Mouse (Mus musculus) kidney, adult 11 months (tissue): ENCODE results near the gene Btnl9.
"Not testable (repeated sequence)": the region's sequence is repeated elsewhere in the genome, so short reads cannot be mapped to it uniquely, and the experiment has no call there.

Experiments used
- DNase-seq: peaks from one replicate; pipeline ENCODE4 v3.0.0; 2022

Btnl9 gene

DNA sequence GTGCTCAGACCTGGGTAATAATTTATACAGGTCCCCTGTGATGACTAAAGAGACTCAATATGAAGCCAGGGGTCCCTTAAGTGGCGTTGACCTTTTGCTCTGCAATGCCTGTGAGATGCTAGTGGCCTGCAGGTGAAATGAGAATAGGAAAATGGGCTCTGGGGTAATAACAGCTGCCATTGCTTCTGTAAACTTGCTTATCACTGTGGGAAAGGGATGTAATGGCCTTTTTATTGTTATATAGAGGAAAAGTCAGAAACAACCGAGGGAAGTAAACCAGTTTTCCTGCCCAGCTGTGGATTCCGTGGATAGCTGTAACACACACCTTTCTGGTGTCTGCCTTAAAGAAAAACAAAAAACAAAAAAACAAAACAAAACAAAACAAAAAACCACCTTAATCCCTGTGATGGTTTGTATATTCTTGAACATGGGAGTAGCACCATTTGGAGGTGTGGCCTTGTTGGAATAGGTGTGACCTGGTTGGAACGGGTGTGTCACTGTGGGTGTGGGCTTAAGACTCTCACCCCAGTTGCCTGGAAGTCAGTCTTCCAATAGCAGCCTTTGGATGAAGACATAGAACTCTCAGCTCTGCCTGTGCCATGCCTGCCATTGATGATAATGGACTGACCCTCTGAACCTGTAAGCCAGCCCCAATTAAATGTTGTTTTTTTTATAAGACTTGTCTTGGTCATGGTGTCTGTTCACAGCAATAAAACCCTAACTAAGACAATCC is 10.7 kb downstream of the Btnl9 start:
- not testable (repeated sequence) for DNase-seq

DNA sequence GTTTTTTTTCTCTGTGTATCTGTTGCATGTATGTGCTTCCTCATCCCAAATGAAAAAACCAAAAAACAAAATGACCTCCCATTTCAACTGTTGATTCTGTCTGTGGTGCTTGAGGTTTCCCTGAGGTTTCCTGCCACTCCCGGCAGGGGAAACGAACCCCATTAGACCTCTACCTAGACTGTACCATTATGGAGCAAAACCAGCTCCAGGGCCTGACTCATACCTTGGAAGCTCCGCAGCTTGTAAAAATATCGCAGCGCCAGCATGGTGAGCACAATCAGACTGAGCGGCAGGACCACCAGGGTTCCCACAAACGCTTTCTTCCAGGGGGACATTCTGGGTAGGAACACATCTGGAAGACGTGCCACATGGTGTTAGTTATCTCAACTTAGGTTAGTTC is 11.6 kb downstream of the Btnl9 start:
- no peak for DNase-seq

DNA sequence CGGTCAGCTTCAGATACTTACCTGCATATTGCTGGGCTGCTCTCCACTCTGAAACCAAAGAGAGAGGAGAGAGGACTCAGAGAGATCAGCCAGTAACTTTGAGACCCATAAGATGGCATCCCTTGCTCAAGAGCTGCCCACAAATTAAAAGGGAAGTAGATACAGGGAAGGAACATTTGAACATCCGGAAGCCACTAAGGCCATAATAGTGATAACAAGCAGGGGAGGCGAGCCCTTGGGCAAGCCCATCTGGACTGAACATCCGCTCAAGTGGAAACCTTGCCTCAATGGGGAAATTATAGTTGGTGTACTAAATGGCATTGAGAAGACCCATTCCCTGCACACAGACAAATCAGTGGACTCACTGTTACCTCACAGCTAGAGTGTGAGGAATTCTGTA is 16.4 kb downstream of the Btnl9 start:
- DNase-seq, result no peak

DNA sequence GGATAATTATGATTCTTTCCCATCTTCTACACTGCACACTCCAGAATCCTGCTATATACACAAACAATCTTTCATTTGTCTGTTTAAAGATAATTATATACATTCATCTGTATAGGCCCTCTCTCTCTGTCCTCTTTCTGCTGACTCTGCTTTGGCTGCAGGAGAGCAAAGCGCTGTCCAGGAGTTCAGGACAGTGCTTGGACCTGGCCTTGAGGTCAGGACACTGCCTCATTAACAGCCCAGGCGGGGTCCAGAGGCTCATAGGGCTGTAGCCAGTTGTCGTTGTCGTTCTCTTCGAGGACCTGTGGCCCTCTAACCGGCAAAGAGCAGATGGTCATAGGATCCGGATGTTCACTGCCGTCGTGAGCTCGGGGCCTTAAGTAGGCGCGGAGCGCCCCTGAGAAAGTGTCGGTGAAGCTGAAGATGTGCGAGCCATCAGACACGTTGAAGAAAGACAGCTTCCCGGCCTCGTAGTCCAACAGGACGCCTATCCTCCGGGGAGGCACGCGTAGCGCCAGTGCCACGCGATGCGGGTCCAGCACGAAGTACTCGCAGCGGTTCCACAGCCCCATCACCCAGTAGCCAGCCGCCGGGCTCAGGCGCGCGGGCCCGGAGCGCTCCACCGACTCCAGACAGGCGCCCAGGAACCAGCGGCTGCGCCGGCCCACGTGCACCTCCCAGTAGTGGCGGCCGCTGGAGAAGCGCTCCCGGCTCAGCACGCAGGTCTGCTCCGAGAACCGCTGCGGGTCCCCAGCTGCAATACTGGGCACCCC is 17.9 kb downstream of the Btnl9 start:
- no peak for DNase-seq

DNA sequence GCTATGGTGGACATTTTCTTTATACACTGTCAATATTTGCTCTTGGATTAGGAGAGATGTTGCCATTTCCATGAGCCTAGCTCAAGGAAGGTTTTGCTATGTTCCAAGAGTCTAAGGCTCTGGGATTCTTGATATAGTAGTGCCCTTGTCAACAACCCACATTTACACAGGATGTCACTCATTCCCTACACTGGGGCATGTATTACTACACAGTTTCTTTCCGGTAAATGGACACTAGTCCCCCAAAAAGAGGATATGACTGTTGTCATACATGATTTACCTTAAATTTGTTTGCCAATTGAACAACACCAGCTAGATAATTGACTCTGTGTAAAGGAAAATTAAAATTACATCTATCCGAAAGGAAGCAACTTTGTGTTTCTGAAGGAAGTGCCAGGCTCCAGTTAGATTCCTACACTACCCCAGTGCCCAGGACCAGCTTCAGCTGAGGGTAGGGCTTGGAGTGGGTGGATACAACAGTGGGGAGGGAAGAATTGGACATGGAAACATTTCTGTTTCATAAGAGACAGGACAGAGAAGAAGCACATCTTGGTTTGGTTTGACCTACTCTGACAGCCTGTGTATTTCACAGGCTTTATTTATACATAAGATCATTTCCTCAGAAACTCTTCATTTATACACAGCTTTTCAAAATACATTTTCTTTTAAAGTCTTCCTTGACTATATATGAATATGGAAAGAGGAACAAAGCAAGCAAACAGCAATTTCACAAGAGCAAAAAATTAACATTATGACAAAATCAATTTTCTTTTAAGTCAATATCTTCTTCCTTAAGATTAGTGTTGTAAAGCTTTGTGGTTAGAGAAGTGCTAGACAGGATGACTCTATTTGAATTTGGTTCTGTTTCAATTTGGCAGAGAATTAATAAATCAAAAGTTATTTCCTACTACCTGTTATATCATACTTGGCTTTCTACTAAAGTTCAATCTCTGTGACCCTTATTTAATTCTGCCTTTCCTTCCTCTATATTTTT is 29.8 kb downstream of the Btnl9 start:
- no peak for DNase-seq

DNA sequence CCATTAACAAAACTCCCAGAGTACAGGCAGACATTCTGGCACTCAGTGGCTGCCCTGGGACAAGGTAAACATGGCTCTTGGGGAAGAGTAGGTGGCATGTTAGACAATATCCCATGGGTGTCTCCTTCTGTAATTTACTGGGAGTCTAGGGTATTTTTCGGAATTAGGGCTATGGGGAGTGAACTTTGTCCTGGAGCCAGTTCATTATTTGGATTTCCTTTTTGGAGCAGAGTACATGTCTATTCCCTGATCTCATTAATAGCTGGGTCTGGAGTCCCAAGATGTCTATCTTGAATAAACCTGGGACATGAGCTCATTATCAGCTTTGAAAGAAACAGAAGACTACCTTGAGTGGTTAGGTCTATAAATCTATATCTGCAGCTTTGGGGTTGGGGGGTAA is 32.9 kb downstream of the Btnl9 start, which contains the start of gene Olfr1394:
Olfr1394 (plus strand) TSS at position 301 of the 400 bp plus-strand sequence.
- DNase-seq, result no peak

DNA sequence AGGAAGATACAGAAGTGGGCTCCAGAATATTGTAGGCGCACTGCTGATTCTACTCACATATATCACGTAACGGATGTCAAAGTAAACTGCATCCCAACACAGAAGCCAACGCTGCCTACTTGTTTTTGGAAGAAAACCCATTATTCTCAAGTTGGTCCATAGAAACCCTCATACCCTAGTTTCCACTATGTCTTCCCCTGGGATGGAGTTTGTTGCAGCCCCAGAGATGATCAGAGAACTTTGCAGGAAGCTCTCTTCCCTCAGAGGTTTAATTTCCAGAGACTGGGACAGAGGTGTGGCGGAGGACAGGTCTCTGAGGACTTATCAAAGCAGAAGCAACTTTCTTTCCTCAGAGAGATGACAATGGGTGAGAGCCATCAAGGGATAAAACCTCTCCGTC is 45.0 kb downstream of the Btnl9 start, which contains the start of gene Olfr1395:
Olfr1395 (plus strand) TSS at position 301 of the 400 bp plus-strand sequence.
- no peak for DNase-seq

DNA sequence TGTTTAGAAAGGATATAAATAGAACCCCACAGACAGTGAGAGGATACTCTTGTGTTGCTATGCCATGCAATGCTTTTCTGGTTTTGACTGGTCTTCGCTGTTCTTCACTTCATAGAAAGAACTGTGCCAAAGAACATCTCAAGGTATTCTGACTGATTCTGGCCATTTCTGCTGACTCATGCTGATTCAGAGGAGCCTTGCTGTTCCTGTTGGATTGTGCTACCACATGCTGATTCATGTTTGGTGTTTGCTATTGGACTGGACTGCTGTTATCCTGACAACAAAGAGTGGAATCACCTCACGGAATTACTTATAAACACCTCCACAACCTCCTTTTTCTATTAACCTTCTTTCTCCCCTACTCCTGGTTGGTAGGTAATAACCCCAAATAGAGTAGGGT is 62.8 kb downstream of the Btnl9 start:
- DNase-seq, result no peak

DNA sequence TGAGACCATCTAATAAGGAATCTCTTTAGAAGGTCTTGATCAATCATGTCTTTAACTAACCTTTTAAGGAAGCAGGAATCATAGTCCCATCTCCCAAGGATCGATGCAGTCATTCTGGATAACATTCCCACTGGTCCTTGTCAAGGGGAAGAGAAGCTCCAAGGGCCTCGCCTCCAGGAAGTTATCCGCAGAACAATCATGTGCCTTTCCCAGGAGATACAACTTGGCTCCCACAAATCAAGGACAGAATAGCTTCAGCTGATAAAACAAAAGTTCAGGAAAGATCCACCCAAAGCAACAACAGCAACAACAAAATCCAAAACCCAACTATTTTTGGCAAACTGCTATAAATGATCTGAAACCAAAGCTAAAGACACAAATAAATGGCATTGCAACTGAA is 67.3 kb downstream of the Btnl9 start:
- no peak for DNase-seq
